Mouse (Mus musculus): ENCODE measurements around the gene Olfr1329. TPM values are rescaled to one million over a fixed set of nuclear protein-coding genes. Genes with fewer than 3 reads are reported as not detected.

Gene Olfr1329
- polyA plus RNA-seq, 1 experiment from 2014 or later, result not detected

Other genes with a start within 250 kb of the Olfr1329 start
- not detected in 2 replicates for gene Olfr1342, start 224.7 kb downstream of the Olfr1329 start, polyA plus RNA-seq (2014; fragmentation: Nextera tagmentation; extraction: Ambion mirVana)
- not detected in 2 replicates for gene Olfr1341, start 213.9 kb downstream of the Olfr1329 start, polyA plus RNA-seq (2014; fragmentation: Nextera tagmentation; extraction: Ambion mirVana)
- gene Olfr1340, start 197.3 kb downstream of the Olfr1329 start, polyA plus RNA-seq (2014; fragmentation: Nextera tagmentation; extraction: Ambion mirVana), result not detected in 2 replicates
- not detected in 2 replicates for gene Olfr1339, start 185.3 kb downstream of the Olfr1329 start, polyA plus RNA-seq (2014; fragmentation: Nextera tagmentation; extraction: Ambion mirVana)
- not detected in 2 replicates for gene Olfr1338, start 158.7 kb downstream of the Olfr1329 start, polyA plus RNA-seq (2014; fragmentation: Nextera tagmentation; extraction: Ambion mirVana)
- not detected in 2 replicates for gene Olfr1337, start 134.9 kb downstream of the Olfr1329 start, polyA plus RNA-seq (2014; fragmentation: Nextera tagmentation; extraction: Ambion mirVana)
- gene Olfr1335, start 107.5 kb downstream of the Olfr1329 start, polyA plus RNA-seq (2014; fragmentation: Nextera tagmentation; extraction: Ambion mirVana), result not detected in 2 replicates
- not detected in 2 replicates for gene Olfr1333, start 81.2 kb downstream of the Olfr1329 start, polyA plus RNA-seq (2014; fragmentation: Nextera tagmentation; extraction: Ambion mirVana)
- gene Olfr1331, start 52.8 kb downstream of the Olfr1329 start, polyA plus RNA-seq (2014; fragmentation: Nextera tagmentation; extraction: Ambion mirVana), result not detected in 2 replicates
- gene Olfr1330, start 28.9 kb downstream of the Olfr1329 start, polyA plus RNA-seq (2014; fragmentation: Nextera tagmentation; extraction: Ambion mirVana), result not detected in 2 replicates
- not detected in 2 replicates for gene Olfr1328, start 21.1 kb upstream of the Olfr1329 start, polyA plus RNA-seq (2014; fragmentation: Nextera tagmentation; extraction: Ambion mirVana)
- gene Lao1, start 44.1 kb upstream of the Olfr1329 start, polyA plus RNA-seq (2014; fragmentation: Nextera tagmentation; extraction: Ambion mirVana), result not detected in 2 replicates
- gene Slc2a1, start 191.2 kb upstream of the Olfr1329 start, polyA plus RNA-seq (2014; fragmentation: Nextera tagmentation; extraction: Ambion mirVana), result 150 and 153 TPM in 2 replicates